Mouse (Mus musculus) heart, embryonic 13.5 days (tissue): ENCODE measurements around the gene Ttc41. TPM values are rescaled to one million over a fixed set of nuclear protein-coding genes. Genes with fewer than 3 reads are reported as not detected.
A peak's percentile ranks its signal among the peaks of the same experiment; 100 is the strongest.

Source experiments
- ATAC-seq: fragments of 200-750 bp; cut with Nextera tagmentation; 2 replicates; pipeline ENCODE4 v1.8.0; 2017; ENCODE audit warnings: moderate TSS enrichment; ENCODE audit not compliant: insufficient number of reproducible peaks, low FRiP score, low TSS enrichment; ENCODE audit errors: extremely low read depth
- H3K27ac ChIP-seq: fragments of 300-500 bp; sonication (generic); replicated peaks from 2 replicates; pipeline ENCODE4 v1.5.1; 2015; ENCODE audit warnings: moderate library complexity, mild to moderate bottlenecking, inconsistent platforms
- H3K27me3 ChIP-seq: fragments of 300-500 bp; sonication (generic); replicated peaks from 2 replicates; pipeline ENCODE4 v1.6.1; 2015; ENCODE audit warnings: mild to moderate bottlenecking, inconsistent platforms
- H3K36me3 ChIP-seq: fragments of 300-500 bp; sonication (generic); 2 replicates; pipeline ENCODE4 v1.6.1; 2015; ENCODE audit warnings: mild to moderate bottlenecking, inconsistent platforms
- H3K4me1 ChIP-seq: fragments of 300-500 bp; sonication (generic); 2 replicates; pipeline ENCODE4 v1.6.1; 2015; ENCODE audit warnings: inconsistent platforms
- H3K4me2 ChIP-seq: fragments of 300-500 bp; sonication (generic); 2 replicates; pipeline ENCODE4 v1.6.1; 2015; ENCODE audit warnings: inconsistent platforms, mild to moderate bottlenecking, moderate library complexity
- H3K4me3 ChIP-seq: fragments of 300-500 bp; sonication (generic); 2 replicates; pipeline ENCODE4 v1.5.1; 2015; ENCODE audit warnings: moderate library complexity, mild to moderate bottlenecking, inconsistent platforms
- H3K9ac ChIP-seq: fragments of 300-500 bp; sonication (generic); 2 replicates; pipeline ENCODE4 v1.6.1; 2015; ENCODE audit warnings: inconsistent platforms, mild to moderate bottlenecking, moderate library complexity
- H3K9me3 ChIP-seq: fragments of 300-500 bp; sonication (generic); 2 replicates; pipeline ENCODE4 v1.6.1; 2016; ENCODE audit warnings: inconsistent platforms
- WGBS: fragments of 180-500 bp; shearing (Covaris S2); methylation state at CpG from one replicate; pipeline ENCODE4 v1.1.7; 2015; ENCODE audit warnings: mixed read lengths; 5-methylcytosine and 5-hydroxymethylcytosine counted together
- polyA plus RNA-seq: library from polyadenylated mRNA; unstranded; fragments of >200 nt; fragmentation: Nextera tagmentation; extraction: Ambion mirVana; gene quantifications from 2 replicates; pipeline ENCODE4 v1.2.1, GENCODE M21; 2015

Ttc41 gene
- polyA plus RNA-seq, 1 experiment from 2014 or later: 2.1 TPM

DNA sequence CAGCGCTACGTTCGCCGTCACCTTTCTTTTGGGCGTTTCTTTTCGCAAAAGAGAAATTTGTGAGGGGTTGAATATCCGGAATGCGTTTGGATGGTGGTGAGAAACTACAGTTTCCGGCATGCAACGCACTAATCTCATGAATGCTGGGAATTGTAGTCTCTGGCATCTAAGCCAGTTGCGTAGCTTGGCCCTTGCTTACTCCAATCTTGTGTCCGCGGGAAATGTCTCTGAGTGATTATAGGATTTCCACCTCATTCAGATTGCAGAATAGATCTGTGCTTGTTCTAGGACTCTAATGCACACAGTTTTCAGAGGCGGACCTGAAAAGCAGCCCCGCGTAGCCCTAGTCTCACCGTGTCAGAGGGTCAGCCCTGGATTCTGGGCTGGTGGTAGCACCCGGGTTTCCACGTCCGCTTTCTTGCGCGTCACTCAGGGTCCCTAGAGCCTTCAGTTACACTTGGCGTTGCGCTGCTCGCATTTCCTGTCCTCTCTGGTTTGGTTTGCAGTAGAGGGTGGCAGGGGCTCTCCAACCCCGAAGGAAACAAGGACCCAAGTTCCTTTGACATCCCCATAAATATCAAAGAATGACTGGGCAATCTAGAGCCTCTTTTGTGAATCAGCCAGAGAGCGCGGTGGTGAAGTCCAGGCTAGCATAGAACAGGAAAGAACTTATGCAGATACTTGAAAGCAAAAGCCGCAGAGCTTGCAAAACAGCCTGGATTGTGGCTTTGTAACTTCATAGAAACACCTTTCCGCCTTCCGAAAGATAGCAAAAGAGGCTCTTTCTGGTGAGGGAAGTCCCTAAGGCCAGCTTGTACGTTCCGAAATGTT is 526 bp downstream of the Ttc41 start:
- H3K4me1 ChIP-seq: peaks cover 44% of the 10 kb centered on the region
- H3K36me3 ChIP-seq: peaks cover 28% of the 10 kb centered on the region
- H3K9ac ChIP-seq: peak overlapping the region; percentile 85
- H3K4me2 ChIP-seq: peak overlapping the region; percentile 79
- no peaks in the 10 kb centered on the region for H3K9me3 ChIP-seq
- no peaks in the 10 kb centered on the region for H3K27me3 ChIP-seq
- peak; percentile 68 for ATAC-seq
- peak overlapping the region; percentile 96 for H3K27ac ChIP-seq
- H3K4me3 ChIP-seq: peak overlapping the region; percentile 88
- 4% methylated on average over 33 of the region's 33 CpGs for WGBS

DNA sequence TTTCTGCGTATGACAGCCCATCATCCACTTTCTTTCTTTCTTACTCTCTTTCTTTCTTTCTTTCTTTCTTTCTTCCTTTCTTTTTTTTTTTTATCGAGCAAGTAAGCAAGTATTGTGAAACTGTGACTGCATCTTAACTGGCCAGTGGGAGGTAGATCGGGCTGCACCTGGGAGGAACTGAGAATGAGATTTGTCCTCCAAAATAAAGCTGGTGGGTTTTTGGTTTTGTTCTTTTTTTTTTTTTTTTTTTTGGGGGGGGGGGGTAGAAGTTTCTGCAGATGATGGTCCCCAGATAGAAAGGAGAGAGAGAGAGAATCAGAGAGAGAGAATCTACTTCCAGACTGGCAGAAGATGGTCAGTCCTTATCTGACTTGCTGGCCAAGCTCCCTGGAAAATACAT is 1.5 kb downstream of the Ttc41 start:
- peak overlapping the region; percentile 85; the same call in 1 of the 2 replicates for H3K9ac ChIP-seq
- WGBS: 74% methylated on average over 3 of the region's 3 CpGs

DNA sequence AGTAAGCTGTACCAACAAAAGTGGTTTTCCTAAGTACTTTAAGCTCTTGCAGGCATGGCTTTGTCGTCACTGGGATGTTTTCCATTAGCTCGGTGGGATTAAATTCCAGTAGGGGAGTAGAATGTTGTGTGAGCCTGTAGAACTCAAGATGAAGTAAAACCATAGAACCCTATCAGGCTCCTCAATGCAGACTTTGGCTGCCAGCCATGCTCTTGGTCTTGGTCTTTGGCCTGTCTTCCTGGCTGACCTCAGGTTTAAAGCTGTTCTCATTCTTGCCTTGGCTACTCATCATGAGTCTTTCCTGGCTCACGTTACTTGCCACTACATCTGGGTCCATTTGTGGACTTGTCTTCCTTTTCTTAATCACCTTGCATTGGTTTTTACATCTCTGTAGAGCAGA is 6.5 kb downstream of the Ttc41 start:
- Histone ChIP-seq H3K27ac (no peak overlapping the region), H3K36me3 (no peaks in the 10 kb centered on the region), H3K9ac (no peak overlapping the region), H3K4me1 (0 out of 2 replicates have a peak, but pooled peaks cover 6% of the 10 kb centered on the region), H3K4me2 (no peak overlapping the region), H3K27me3 (no peaks in the 10 kb centered on the region), H3K9me3 (no peaks in the 10 kb centered on the region), H3K4me3 (no peak overlapping the region)
- WGBS: 59% methylated on average over 3 of the region's 3 CpGs
- ATAC-seq: no peak

More for the DNA sequence above, 1.5 kb downstream of the Ttc41 start:
- H3K27me3 ChIP-seq: no peaks in the 10 kb centered on the region
- H3K36me3 ChIP-seq: peaks cover 19% of the 10 kb centered on the region
- no peaks in the 10 kb centered on the region for H3K9me3 ChIP-seq
- no peak overlapping the region; the same call in 1 of the 2 replicates for H3K4me3 ChIP-seq
- no peak for ATAC-seq
- peaks cover 36% of the 10 kb centered on the region for H3K4me1 ChIP-seq
- H3K4me2 ChIP-seq: peak overlapping the region; percentile 79
- peak overlapping the region; percentile 96; the same call in 1 of the 2 replicates for H3K27ac ChIP-seq

DNA sequence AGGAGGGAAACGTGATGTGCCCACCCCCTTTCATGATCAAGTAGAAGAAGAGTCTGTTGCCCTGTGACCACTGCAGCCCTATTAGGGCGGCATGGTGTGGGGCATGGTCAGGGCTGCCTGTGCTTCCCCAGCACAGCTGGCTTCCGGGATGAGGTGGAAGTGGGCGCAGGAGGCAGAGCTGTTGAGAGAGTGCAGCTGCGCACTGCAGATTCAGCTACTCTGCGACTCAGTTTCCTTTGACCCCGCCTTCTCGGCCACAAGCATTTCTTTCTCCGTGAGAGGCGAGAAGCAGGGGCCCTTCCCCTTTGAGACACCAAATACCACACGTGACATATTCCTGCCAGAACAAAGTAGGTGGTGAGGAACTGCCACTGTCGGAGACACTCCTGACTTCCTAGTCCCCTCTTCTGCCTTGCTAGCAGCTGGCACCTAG is 22.0 kb downstream of the Ttc41 start:
- Histone ChIP-seq H3K4me1 (peaks cover 17% of the 10 kb centered on the region), H3K36me3 (no peaks in the 10 kb centered on the region), H3K27me3 (peaks cover 5% of the 10 kb centered on the region; the same call in 1 of the 2 replicates), H3K4me3 (peak overlapping the region; percentile 47), H3K9me3 (no peaks in the 10 kb centered on the region), H3K4me2 (peak overlapping the region; percentile 71), H3K27ac (peak overlapping the region; percentile 46; the same call in 1 of the 2 replicates), H3K9ac (peak overlapping the region; percentile 73)
- 2% methylated on average over 12 of the region's 12 CpGs for WGBS
- ATAC-seq: no peak

DNA sequence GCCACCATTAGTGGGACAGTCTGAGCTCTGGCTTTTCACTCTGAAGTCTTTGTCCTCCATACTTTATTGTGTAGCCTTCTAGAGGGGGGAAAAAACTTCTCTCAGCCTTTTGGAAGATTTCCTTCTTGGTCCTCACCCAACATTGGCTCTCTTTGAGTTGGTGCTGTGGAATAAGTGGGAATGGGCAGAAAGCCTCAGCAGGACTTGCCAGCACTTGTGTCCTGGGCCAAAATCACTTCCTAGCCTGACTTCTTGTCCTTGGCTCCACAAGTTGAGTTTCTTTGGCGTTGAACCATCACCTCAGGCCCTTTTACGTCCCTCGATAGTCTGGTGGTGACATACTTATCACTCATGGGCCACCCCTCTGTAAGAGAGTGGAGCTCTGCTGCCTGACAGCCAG is 22.6 kb downstream of the Ttc41 start:
- Histone ChIP-seq H3K4me2 (peak overlapping the region; percentile 71), H3K27ac (peak overlapping the region; percentile 25; the same call in 1 of the 2 replicates), H3K36me3 (no peaks in the 10 kb centered on the region), H3K9me3 (no peaks in the 10 kb centered on the region), H3K9ac (peak overlapping the region; percentile 73; the same call in 1 of the 2 replicates), H3K4me1 (peaks cover 17% of the 10 kb centered on the region), H3K27me3 (peaks cover 5% of the 10 kb centered on the region; the same call in 1 of the 2 replicates), H3K4me3 (no peak overlapping the region)
- WGBS: 59% methylated on average over 3 of the region's 3 CpGs
- no peak for ATAC-seq

DNA sequence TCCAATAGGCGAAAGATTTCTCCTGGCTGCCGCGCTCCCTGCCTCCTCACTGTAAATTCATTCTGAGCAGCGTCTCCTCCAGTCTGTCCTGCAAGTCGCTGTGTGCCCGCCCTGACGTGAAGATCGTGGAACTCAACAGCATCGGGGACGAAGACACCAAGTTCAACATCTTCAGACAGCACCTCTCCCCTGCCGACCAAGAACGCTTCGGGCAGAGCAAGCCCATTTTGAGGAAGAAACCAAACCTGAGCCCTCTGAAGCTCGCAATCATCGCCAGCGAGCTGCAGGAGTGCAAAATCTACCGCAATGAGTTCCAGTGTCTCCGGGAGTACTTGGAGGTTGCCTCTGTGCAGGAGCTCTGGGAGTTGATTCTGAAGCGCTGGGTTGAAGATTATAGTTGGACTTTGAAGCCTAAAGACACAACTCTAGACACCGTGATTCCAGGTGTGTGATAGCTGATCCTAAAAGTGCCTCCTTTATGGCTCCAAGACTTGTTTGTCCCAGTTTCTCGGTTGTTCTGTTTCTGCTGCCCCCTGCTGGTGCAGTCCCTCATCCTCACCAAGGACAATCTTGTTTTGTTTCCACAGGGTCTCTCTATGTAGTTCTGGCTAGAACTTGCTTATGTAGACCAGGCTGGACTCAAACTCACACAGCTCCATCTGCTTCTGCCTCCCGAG is 25.4 kb downstream of the Ttc41 start:
- H3K4me3 ChIP-seq: peak overlapping the region; percentile 60
- no peaks in the 10 kb centered on the region; the same call in 1 of the 2 replicates for H3K27me3 ChIP-seq
- H3K36me3 ChIP-seq: no peaks in the 10 kb centered on the region
- H3K27ac ChIP-seq: no peak overlapping the region
- no peak for ATAC-seq
- peak overlapping the region; percentile 82 for H3K9ac ChIP-seq
- H3K9me3 ChIP-seq: no peaks in the 10 kb centered on the region
- H3K4me1 ChIP-seq: peaks cover 17% of the 10 kb centered on the region
- peak overlapping the region; percentile 83 for H3K4me2 ChIP-seq
- WGBS: 5% methylated on average over 22 of the region's 22 CpGs

DNA sequence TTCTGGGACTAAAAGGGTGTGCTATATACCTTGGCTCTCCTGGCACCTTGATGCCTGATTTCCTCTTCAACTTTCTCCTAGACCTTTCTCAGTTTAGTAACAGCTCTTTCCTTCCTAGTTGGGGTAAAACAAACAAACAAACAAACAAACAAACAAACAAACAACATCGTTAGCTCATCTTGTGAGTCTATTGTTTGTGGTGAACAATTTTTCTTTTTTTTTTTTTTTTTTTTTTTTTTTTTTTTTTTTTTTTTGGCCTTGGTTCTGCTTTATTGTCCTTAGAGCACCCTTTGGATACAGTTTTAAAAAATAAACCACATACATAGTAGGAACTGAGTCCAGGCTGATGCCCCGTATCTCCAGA is 25.9 kb downstream of the Ttc41 start:
- Histone ChIP-seq H3K27me3 (no peaks in the 10 kb centered on the region; the same call in 1 of the 2 replicates), H3K27ac (no peak overlapping the region), H3K4me2 (no peak overlapping the region), H3K4me1 (peaks cover 17% of the 10 kb centered on the region), H3K9ac (no peak overlapping the region), H3K36me3 (no peaks in the 10 kb centered on the region), H3K4me3 (no peak overlapping the region), H3K9me3 (no peaks in the 10 kb centered on the region)
- WGBS: 41% methylated on average over 2 of the region's 2 CpGs
- no peak for ATAC-seq

DNA sequence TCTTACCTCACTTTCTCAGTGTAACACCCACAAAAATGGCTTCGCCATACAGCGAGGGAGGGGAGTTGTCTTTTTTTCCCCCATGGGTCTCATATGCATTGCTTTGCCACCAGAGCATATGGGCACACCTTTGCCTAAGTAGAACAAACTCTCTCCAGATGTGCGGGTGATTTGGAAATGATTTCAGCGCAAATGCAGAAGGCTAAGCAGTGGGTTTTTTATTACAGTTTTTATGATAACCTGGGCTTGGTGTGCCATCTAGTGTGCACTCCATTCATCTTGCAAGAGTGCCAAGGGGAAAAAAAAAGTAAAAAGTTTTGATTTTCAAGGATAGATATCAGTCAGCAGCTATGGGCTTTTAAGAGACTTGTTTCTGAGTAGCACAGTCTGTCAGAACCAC is 29.4 kb downstream of the Ttc41 start:
- no peak overlapping the region for H3K9ac ChIP-seq
- no peak for ATAC-seq
- no peak overlapping the region for H3K4me3 ChIP-seq
- no peak overlapping the region for H3K27ac ChIP-seq
- WGBS: 82% methylated on average over 4 of the region's 4 CpGs
- H3K9me3 ChIP-seq: no peaks in the 10 kb centered on the region
- no peak overlapping the region for H3K4me2 ChIP-seq
- H3K27me3 ChIP-seq: no peaks in the 10 kb centered on the region; the same call in 1 of the 2 replicates
- 0 out of 2 replicates have a peak, but pooled peaks cover 3% of the 10 kb centered on the region for H3K4me1 ChIP-seq
- H3K36me3 ChIP-seq: no peaks in the 10 kb centered on the region

DNA sequence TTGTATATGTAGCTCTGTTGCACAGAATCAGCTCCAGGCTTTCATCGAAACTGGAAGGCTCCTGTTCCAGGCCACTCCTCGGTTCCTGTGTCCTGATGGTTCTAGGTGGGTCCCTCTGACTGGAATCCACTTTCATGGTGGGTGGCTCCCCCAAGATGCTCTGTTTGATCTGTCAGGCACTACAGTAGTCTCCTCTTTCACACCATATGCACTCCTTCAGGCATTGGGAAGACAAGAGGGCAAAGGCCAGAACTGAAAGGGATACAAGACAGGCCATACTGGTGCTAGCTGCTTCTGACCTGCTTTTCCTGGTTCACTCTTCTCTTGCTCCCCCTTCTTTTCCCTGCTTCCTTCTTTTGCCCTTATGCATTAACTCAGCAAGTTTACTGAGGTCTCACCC is 37.3 kb downstream of the Ttc41 start:
- Histone ChIP-seq H3K4me1 (no peaks in the 10 kb centered on the region), H3K9ac (no peak overlapping the region), H3K4me2 (no peak overlapping the region), H3K9me3 (no peaks in the 10 kb centered on the region), H3K27me3 (no peaks in the 10 kb centered on the region), H3K36me3 (no peaks in the 10 kb centered on the region), H3K27ac (no peak overlapping the region), H3K4me3 (no peak overlapping the region)
- no peak for ATAC-seq
- WGBS: 73% methylated on average over 2 of the region's 2 CpGs

DNA sequence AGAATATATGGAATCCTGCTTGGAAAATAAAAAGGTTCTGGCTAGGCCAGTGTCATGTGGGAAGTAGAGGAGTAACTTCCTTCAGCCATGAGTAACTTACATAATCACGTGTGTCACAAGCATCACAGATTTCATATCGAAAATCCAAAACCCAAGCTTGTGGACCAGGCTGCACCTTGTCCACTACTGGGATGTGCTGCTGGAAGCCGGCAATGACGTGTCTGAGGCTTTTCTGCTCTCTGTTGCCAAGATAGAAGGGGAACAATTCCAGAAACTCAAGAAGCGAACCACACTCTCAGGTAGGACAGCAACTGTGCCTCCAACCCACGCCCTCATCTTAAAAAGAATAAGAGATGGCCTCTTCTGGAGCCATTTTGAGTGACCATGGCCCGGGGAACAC is 38.7 kb downstream of the Ttc41 start:
- H3K27ac ChIP-seq: no peak overlapping the region
- no peaks in the 10 kb centered on the region for H3K27me3 ChIP-seq
- H3K4me2 ChIP-seq: no peak overlapping the region
- no peak overlapping the region for H3K9ac ChIP-seq
- no peaks in the 10 kb centered on the region for H3K36me3 ChIP-seq
- no peak overlapping the region for H3K4me3 ChIP-seq
- H3K9me3 ChIP-seq: no peaks in the 10 kb centered on the region
- no peak for ATAC-seq
- 81% methylated on average over 7 of the region's 7 CpGs for WGBS
- H3K4me1 ChIP-seq: no peaks in the 10 kb centered on the region

DNA sequence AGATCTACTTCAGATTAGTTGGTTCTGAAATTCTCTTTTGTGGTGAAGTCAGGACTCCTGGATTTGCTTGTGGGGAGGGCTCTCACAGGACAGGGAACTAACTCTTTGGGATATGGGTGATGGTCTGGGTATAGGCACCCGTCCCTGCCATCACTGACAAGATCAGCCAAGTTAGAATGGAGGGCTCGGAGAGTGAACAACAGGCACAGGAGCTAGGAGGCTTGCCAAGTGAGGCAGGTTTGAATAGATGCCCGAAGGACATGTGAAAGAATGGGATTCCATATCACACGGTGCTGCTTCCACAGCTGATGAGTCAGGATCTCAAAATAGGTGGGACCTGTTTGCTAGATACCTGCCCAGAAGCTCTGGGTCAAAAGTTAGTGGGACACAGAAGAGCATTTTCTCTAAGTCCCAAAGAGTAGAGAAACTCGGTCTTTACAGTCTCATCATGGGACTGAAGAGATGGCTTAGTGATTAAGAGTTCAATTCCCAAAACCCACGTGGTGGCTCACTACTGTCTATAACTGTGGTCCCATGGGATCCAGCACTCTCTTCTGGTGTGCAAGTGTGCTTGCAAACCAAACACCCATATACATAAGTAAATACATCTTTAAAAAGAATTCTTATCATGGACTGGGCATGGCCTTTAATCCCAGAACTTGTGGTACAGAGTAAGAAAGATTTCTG is 50.3 kb downstream of the Ttc41 start:
- Histone ChIP-seq H3K4me2 (no peak overlapping the region), H3K9me3 (no peaks in the 10 kb centered on the region), H3K4me3 (no peak overlapping the region), H3K27me3 (no peaks in the 10 kb centered on the region), H3K9ac (no peak overlapping the region), H3K27ac (no peak overlapping the region), H3K36me3 (no peaks in the 10 kb centered on the region), H3K4me1 (no peaks in the 10 kb centered on the region; the same call in 1 of the 2 replicates)
- 66% methylated on average over 6 of the region's 6 CpGs for WGBS
- ATAC-seq: no peak
